Mouse (Mus musculus): Measurements from ENCODE around the gene Cox7c. TPM values are rescaled to one million over a fixed set of nuclear protein-coding genes. Genes with fewer than 3 reads are reported as not detected.
"Not testable (repeated sequence)": the region's sequence is repeated elsewhere in the genome, so short reads cannot be mapped to it uniquely, and the experiment has no call there.

Cox7c gene
- total RNA-seq (2021), result 100 to 1,000 TPM; 898 to 933 TPM
- long read RNA-seq, experiment 1, transcript Cox7c-204 (2 exons, 709 nt), result minor isoform, 6 of 1,153 reads
- long read RNA-seq, experiment 1, transcript Cox7c-201 (3 exons, 315 nt), result minor isoform, 22 of 1,153 reads
- long read RNA-seq, experiment 1, transcript Cox7c-203 (3 exons, 540 nt), result major isoform, 1,117 of 1,153 reads
- long read RNA-seq, experiment 1, partial matches to known transcripts, result 0 of 1,153 reads
- long read RNA-seq, experiment 1, other reads (novel, unspliced or antisense), result 5 of 1,153 reads
- long read RNA-seq, experiment 2, transcript Cox7c-201 (3 exons, 315 nt), result minor isoform, 9 of 1,084 reads
- long read RNA-seq, experiment 2, transcript Cox7c-204 (2 exons, 709 nt), result minor isoform, 9 of 1,084 reads
- long read RNA-seq, experiment 2, transcript Cox7c-203 (3 exons, 540 nt), result major isoform, 1,061 of 1,084 reads
- long read RNA-seq, experiment 2, partial matches to known transcripts, result 1 of 1,084 reads
- long read RNA-seq, experiment 2, other reads (novel, unspliced or antisense), result 3 of 1,084 reads

DNA sequence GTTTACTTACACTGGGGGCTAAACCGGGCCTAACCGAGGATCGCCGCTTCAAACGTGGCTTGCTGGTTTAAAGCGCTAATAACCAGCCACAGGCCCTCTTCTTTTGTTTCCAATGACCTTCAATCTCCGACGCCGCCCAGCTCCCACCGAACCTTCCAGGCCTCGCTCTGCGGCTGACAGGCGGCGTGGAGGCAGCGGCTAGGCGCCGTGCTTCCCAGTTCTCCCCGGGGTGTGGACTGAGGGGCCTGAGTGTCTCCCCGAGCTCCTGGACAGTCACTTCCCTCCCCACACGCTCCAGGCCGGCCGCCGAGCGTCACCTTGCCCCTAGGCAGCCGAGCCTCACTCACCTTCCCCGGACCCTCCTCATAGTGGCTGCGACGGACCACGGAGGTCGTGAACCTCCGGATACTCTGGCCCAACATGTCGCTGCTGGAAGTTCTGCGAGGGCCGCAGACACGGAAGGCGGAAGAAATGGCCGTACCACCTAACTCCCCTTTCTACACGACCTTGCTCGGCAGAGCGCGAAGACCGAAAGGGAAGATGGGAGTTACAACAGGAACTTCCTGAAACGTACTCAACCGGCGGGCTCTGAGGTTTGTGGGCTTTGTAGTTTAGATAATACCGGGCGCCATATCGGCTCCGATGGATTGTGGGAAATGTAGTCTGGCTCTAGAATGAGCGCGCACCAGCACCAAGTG lies at the start of gene Cox7c:
Gene Cox7c (minus strand): TSS at position 651 of the 698 bp plus-strand sequence.
- peak; percentile 86 for DNase-seq

- no peak for DNase-seq
Observed at GRCm38 (mm10) chr13:86068011-86068724, 21.5 kb upstream of the Cox7c start.

DNA sequence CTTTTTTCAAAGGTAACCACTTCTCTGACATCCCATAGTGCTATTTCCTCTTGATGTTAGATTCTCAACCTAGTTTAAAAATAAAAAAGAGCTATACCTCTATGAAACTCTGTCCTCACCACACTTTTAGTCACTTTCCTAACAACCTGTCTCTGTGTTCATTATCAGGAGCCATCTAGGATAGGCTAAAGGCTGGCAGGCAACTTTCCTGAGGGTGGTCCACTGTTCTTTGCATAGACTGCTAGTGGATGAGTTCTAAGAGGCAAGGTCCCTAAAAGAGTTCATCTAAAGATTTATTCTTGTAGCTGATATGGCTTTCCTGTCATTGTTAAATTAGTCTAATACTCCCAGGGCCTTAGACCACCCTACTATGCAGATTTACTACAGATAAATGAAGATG lies 20.8 kb upstream of the Cox7c start:
- no peak for DNase-seq

GRCm38 (mm10) chr13:86054091-86054490 lies 7.4 kb upstream of the Cox7c start:
- not testable (repeated sequence) for DNase-seq

DNA sequence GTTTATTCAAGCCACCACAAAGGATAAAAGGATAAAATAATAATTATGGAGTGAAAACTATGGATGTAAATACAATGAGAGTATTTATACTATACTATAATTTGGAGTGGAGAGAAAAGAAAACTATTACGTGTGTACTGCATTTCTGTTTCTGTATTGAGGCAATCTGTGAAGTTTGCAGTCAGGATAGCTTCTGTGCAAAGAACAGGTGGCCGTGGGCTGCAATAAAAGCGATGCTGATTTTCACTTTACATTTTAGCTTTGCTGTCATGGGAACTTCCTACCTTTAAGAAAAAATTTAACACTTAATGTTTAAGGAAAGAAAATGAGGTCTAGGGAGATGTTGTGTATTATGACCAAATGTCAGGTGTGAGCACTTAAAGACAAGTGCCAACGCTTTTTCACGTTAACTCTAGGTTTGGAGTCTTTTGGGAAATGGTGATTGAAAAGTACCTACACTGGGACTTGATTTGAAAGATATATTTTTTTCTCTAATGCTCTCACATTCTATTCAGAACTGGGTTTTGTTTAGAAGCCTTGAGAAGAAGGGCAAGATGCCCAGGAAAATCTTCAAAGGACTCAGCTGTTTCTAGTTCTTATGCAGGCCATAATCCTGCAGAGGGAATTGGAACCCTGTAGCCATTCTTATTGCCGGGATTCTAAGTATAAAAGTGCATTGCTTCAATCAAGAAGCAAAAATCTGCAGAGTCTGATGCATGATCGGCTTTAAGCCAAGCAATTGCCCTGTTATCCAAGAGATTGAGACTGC lies 41.6 kb downstream of the Cox7c start:
- no peak for DNase-seq

Measured in adrenal gland, postnatal 10 days (tissue).